Mouse (Mus musculus): ENCODE measurements around the gene Cdc14a. TPM values are rescaled to one million over a fixed set of nuclear protein-coding genes. Genes with fewer than 3 reads are reported as not detected.

The Cdc14a gene
- polyA plus RNA-seq, 1 experiment from 2014 or later = 3.5 TPM

GRCm38 (mm10) chr3:116226915-116227314, 196.9 kb downstream of the Cdc14a start:
- no peak overlapping the region for H3K4me3 ChIP-seq (replicated peaks)
- no peak for ATAC-seq (ENCODE audit: low FRiP score)
- H3K9ac ChIP-seq (replicated peaks) = no peak overlapping the region
- no peaks in the 10 kb centered on the region for H3K27me3 ChIP-seq (replicated peaks)
- H3K9me3 ChIP-seq (replicated peaks) = no peaks in the 10 kb centered on the region
- no peaks in the 10 kb centered on the region for H3K36me3 ChIP-seq
- WGBS = 92% methylated on average over 6 of the region's 6 CpGs
- H3K4me2 ChIP-seq = no peak overlapping the region
- no peak overlapping the region for H3K27ac ChIP-seq (replicated peaks)
- peaks cover 10% of the 10 kb centered on the region for H3K4me1 ChIP-seq

Other genes with a start within 250 kb of the Cdc14a start
- gene Gpr88, start 170.5 kb downstream of the Cdc14a start, polyA plus RNA-seq (2015; fragmentation: Nextera tagmentation; extraction: Ambion mirVana) = 5.3 and 6.4 TPM in 2 replicates
- 99.8 and 112 TPM in 2 replicates for gene Rtca, start 84.2 kb upstream of the Cdc14a start, polyA plus RNA-seq (2015; fragmentation: Nextera tagmentation; extraction: Ambion mirVana)
- 13.7 and 15.4 TPM in 2 replicates for gene Dbt, start 89.0 kb upstream of the Cdc14a start, polyA plus RNA-seq (2015; fragmentation: Nextera tagmentation; extraction: Ambion mirVana)
- 0.40 and 0.45 TPM in 2 replicates for gene Lrrc39, start 138.9 kb upstream of the Cdc14a start, polyA plus RNA-seq (2015; fragmentation: Nextera tagmentation; extraction: Ambion mirVana)
- 12.9 and 17.0 TPM in 2 replicates for gene Sass6, start 170.9 kb upstream of the Cdc14a start, polyA plus RNA-seq (2015; fragmentation: Nextera tagmentation; extraction: Ambion mirVana)
- 26.6 and 29.1 TPM in 2 replicates for gene Trmt13, start 190.6 kb upstream of the Cdc14a start, polyA plus RNA-seq (2015; fragmentation: Nextera tagmentation; extraction: Ambion mirVana)
- 59.9 and 68.5 TPM in 2 replicates for gene Mfsd14a, start 238.6 kb upstream of the Cdc14a start, polyA plus RNA-seq (2015; fragmentation: Nextera tagmentation; extraction: Ambion mirVana)